Mouse (Mus musculus) hindbrain, embryonic 11.5 days (tissue): Measurements from ENCODE around the gene Apoc2. TPM values are rescaled to one million over a fixed set of nuclear protein-coding genes. Genes with fewer than 3 reads are reported as not detected.
A peak's percentile ranks its signal among the peaks of the same experiment; 100 is the strongest.

Source experiments
- ATAC-seq: fragments of 200-750 bp; cut with Nextera tagmentation; 2 replicates; pipeline ENCODE4 v1.8.0; 2017; ENCODE audit warnings: mild to moderate bottlenecking, moderate TSS enrichment, moderate library complexity; ENCODE audit not compliant: low FRiP score
- DNase-seq: peaks from one replicate; pipeline ENCODE4 v3.0.0-alpha.2; 2015; ENCODE audit warnings: low spot score
- H3K27ac ChIP-seq: fragments of 300-500 bp; sonication (generic); 2 replicates; pipeline ENCODE4 v1.5.1; 2014; ENCODE audit warnings: mild to moderate bottlenecking, low read depth, low read length
- H3K27me3 ChIP-seq: fragments of 300-500 bp; sonication (generic); 2 replicates; pipeline ENCODE4 v1.6.1; 2014; ENCODE audit warnings: mild to moderate bottlenecking, low read length, moderate library complexity, mixed read lengths; ENCODE audit not compliant: control insufficient read depth, insufficient read depth
- H3K36me3 ChIP-seq: fragments of 300-500 bp; sonication (generic); 2 replicates; pipeline ENCODE4 v1.6.1; 2014; ENCODE audit warnings: mild to moderate bottlenecking, low read length, moderate library complexity, mixed read lengths; ENCODE audit not compliant: control insufficient read depth, insufficient read depth
- H3K4me1 ChIP-seq: fragments of 300-500 bp; sonication (generic); replicated peaks from 2 replicates; pipeline ENCODE4 v1.6.1; 2014; ENCODE audit warnings: low read length, mixed read lengths; ENCODE audit not compliant: control insufficient read depth, insufficient read depth
- H3K4me2 ChIP-seq: fragments of 300-500 bp; sonication (generic); replicated peaks from 2 replicates; pipeline ENCODE4 v1.6.1; 2014; ENCODE audit warnings: mild to moderate bottlenecking, low read depth, low read length
- H3K4me3 ChIP-seq: fragments of 300-500 bp; sonication (generic); 2 replicates; pipeline ENCODE4 v1.5.1; 2014; ENCODE audit warnings: low read depth, low read length
- H3K9ac ChIP-seq: fragments of 300-500 bp; sonication (generic); 2 replicates; pipeline ENCODE4 v1.6.1; 2014; ENCODE audit warnings: low read depth, low read length
- H3K9me3 ChIP-seq: fragments of 300-500 bp; sonication (generic); 2 replicates; pipeline ENCODE4 v1.6.1; 2016; ENCODE audit warnings: low read length; ENCODE audit not compliant: control insufficient read depth
- WGBS: fragments of 180-500 bp; shearing (Covaris S2); extraction: QIAGEN DNeasy Blood & Tissue Kit; methylation state at CpG from one replicate; pipeline ENCODE4 v1.1.7; 2014; 5-methylcytosine and 5-hydroxymethylcytosine counted together
- polyA plus RNA-seq: library from polyadenylated mRNA; unstranded; fragments of >200 nt; fragmentation: Nextera tagmentation; extraction: Ambion mirVana; gene quantifications from 2 replicates; pipeline ENCODE4 v1.2.1, GENCODE M21; 2014

Apoc2 gene
- polyA plus RNA-seq, 1 experiment from 2014 or later, result not detected

- Histone ChIP-seq H3K9ac (peak within 1 kb of the TSS; percentile 88), H3K36me3 (0 out of 2 replicates have a peak, but pooled peaks cover 4% of the 10 kb centered on the region), H3K4me3 (peak within 1 kb of the TSS; percentile 100), H3K9me3 (no peaks in the 10 kb centered on the region), H3K27ac (peak within 1 kb of the TSS; percentile 87), H3K4me2 (peak within 1 kb of the TSS; percentile 77), H3K27me3 (no peaks in the 10 kb centered on the region), H3K4me1 (peaks cover 9% of the 10 kb centered on the region)
- whole genome bisulfite sequencing, result under 1% methylated on average over 63 of the region's 63 CpGs
- ATAC-seq (peak; percentile 88), DNase-seq (peak; percentile 97)
Measured at GRCm38 (mm10) chr7:19664955-19665841, 12.5 kb downstream of the Apoc2 start, which contains the start of gene Clptm1. TSS of gene Clptm1 (minus strand) at chr7:19665033.

- DNase-seq (no peak), ATAC-seq (peak; percentile 65)
- 0 out of 2 replicates have a peak, but pooled peaks cover 4% of the 10 kb centered on the region for H3K36me3 ChIP-seq
- peak overlapping the region; percentile 100 for H3K4me3 ChIP-seq
- whole genome bisulfite sequencing, result under 1% methylated on average over 37 of the region's 37 CpGs
- H3K27ac ChIP-seq, result peak overlapping the region; percentile 53
- peak overlapping the region; percentile 77 for H3K4me2 ChIP-seq
- peaks cover 9% of the 10 kb centered on the region for H3K4me1 ChIP-seq
- peak overlapping the region; percentile 88 for H3K9ac ChIP-seq
- H3K27me3 ChIP-seq, result no peaks in the 10 kb centered on the region
- H3K9me3 ChIP-seq, result no peaks in the 10 kb centered on the region
Measured at GRCm38 (mm10) chr7:19664455-19664954, 13.2 kb downstream of the Apoc2 start.

- Histone ChIP-seq H3K36me3 (0 out of 2 replicates have a peak, but pooled peaks cover 4% of the 10 kb centered on the region), H3K27me3 (no peaks in the 10 kb centered on the region), H3K4me2 (peak overlapping the region; percentile 77), H3K4me3 (peak overlapping the region; percentile 100), H3K9ac (peak overlapping the region; percentile 88), H3K27ac (no peak overlapping the region), H3K9me3 (no peaks in the 10 kb centered on the region), H3K4me1 (peaks cover 9% of the 10 kb centered on the region)
- WGBS, result 17% methylated on average over 8 of the region's 8 CpGs
- DNase-seq, result no peak
- 0 out of 2 replicates have a peak, but pooled peaks have one; percentile 10 for ATAC-seq
Measured at GRCm38 (mm10) chr7:19663940-19664339, 13.8 kb downstream of the Apoc2 start.

- Histone ChIP-seq H3K27me3 (no peaks in the 10 kb centered on the region), H3K4me3 (no peak overlapping the region), H3K4me2 (no peak overlapping the region), H3K36me3 (peaks cover 4% of the 10 kb centered on the region; the same call in 1 of the 2 replicates), H3K9ac (no peak overlapping the region), H3K9me3 (no peaks in the 10 kb centered on the region), H3K4me1 (no peaks in the 10 kb centered on the region), H3K27ac (no peak overlapping the region)
- ATAC-seq (no peak), DNase-seq (no peak)
- 100% methylated on average over 2 of the region's 2 CpGs for WGBS
Measured at GRCm38 (mm10) chr7:19652614-19653013, 25.1 kb downstream of the Apoc2 start.

- H3K9ac ChIP-seq, result no peak overlapping the region
- H3K4me3 ChIP-seq, result no peak overlapping the region
- no peaks in the 10 kb centered on the region for H3K4me1 ChIP-seq
- no peaks in the 10 kb centered on the region for H3K9me3 ChIP-seq
- ATAC-seq (no peak), DNase-seq (no peak)
- 91% methylated on average over 6 of the region's 6 CpGs for WGBS
- peaks cover 7% of the 10 kb centered on the region; the same call in 1 of the 2 replicates for H3K36me3 ChIP-seq
- no peak overlapping the region for H3K27ac ChIP-seq
- no peak overlapping the region for H3K4me2 ChIP-seq
- H3K27me3 ChIP-seq, result no peaks in the 10 kb centered on the region
Measured at GRCm38 (mm10) chr7:19651063-19651786, 26.5 kb downstream of the Apoc2 start.

GRCm38 (mm10) chr7:19641223-19641622 is 36.5 kb downstream of the Apoc2 start:
- Histone ChIP-seq H3K4me2 (no peak overlapping the region), H3K27ac (no peak overlapping the region), H3K9ac (no peak overlapping the region), H3K36me3 (peaks cover 29% of the 10 kb centered on the region), H3K4me3 (no peak overlapping the region), H3K9me3 (no peaks in the 10 kb centered on the region), H3K27me3 (no peaks in the 10 kb centered on the region), H3K4me1 (no peaks in the 10 kb centered on the region)
- WGBS, result 90% methylated on average over 4 of the region's 4 CpGs
- DNase-seq (no peak), ATAC-seq (no peak)

GRCm38 (mm10) chr7:19635074-19635827 is 42.5 kb downstream of the Apoc2 start:
- peaks cover 20% of the 10 kb centered on the region for H3K36me3 ChIP-seq
- WGBS, result 89% methylated on average over 11 of the region's 11 CpGs

GRCm38 (mm10) chr7:19634591-19634990 is 43.1 kb downstream of the Apoc2 start:
- WGBS, result 90% methylated on average over 2 of the region's 2 CpGs
- H3K4me2 ChIP-seq, result no peak overlapping the region
- H3K36me3 ChIP-seq, result peaks cover 20% of the 10 kb centered on the region
- H3K9ac ChIP-seq, result no peak overlapping the region
- ATAC-seq, result no peak
- H3K4me1 ChIP-seq, result no peaks in the 10 kb centered on the region
- no peaks in the 10 kb centered on the region for H3K27me3 ChIP-seq
- DNase-seq, result no peak
- no peak overlapping the region for H3K4me3 ChIP-seq
- H3K9me3 ChIP-seq, result no peaks in the 10 kb centered on the region
- H3K27ac ChIP-seq, result no peak overlapping the region

More at GRCm38 (mm10) chr7:19635074-19635827, 42.5 kb downstream of the Apoc2 start:
- no peaks in the 10 kb centered on the region for H3K4me1 ChIP-seq
- DNase-seq (no peak), ATAC-seq (no peak)
- H3K9me3 ChIP-seq, result no peaks in the 10 kb centered on the region
- H3K9ac ChIP-seq, result no peak overlapping the region
- no peaks in the 10 kb centered on the region for H3K27me3 ChIP-seq
- no peak overlapping the region for H3K4me2 ChIP-seq
- H3K4me3 ChIP-seq, result no peak overlapping the region
- H3K27ac ChIP-seq, result no peak overlapping the region
